Mouse (Mus musculus) myocyte (in vitro differentiated cells): ENCODE measurements around the gene Cdk18. TPM values are rescaled to one million over a fixed set of nuclear protein-coding genes. Genes with fewer than 3 reads are reported as not detected.

Experiments used
- H3K27me3 ChIP-seq: one replicate; pipeline ENCODE4 v1.6.1; 2011; ENCODE audit not compliant: control insufficient read depth, insufficient read depth, insufficient read length
- H3K36me3 ChIP-seq: one replicate; pipeline ENCODE4 v1.6.1; 2011; ENCODE audit not compliant: control insufficient read depth, insufficient read depth
- H3K4me2 ChIP-seq: one replicate; pipeline ENCODE4 v1.6.1; 2011; ENCODE audit warnings: low read depth, control low read depth
- H3K4me3 ChIP-seq: one replicate; pipeline ENCODE4 v1.5.1; 2011; ENCODE audit warnings: mild to moderate bottlenecking, control low read depth, moderate library complexity
- H3K79me2 ChIP-seq: one replicate; pipeline ENCODE4 v1.6.1; 2011; ENCODE audit not compliant: control insufficient read depth, insufficient read depth
- H3ac ChIP-seq: one replicate; pipeline ENCODE4 v1.6.1; 2011; ENCODE audit not compliant: control insufficient read depth, insufficient read length
- CEBPB ChIP-seq: IDR thresholded peaks from 2 replicates; pipeline ENCODE4 v1.6.1; 2011; ENCODE audit warnings: mild to moderate bottlenecking, moderate library complexity; ENCODE audit not compliant: poor library complexity, insufficient read depth, severe bottlenecking
- E2F4 ChIP-seq: IDR thresholded peaks from one replicate; pipeline ENCODE4 v1.6.1; 2011; ENCODE audit warnings: mild to moderate bottlenecking, control low read depth, moderate library complexity; ENCODE audit not compliant: insufficient read depth
- MAX ChIP-seq: IDR thresholded peaks from one replicate; pipeline ENCODE4 v1.6.1; 2011; ENCODE audit warnings: low read depth, mild to moderate bottlenecking, control low read depth
- MYOD1 ChIP-seq, 3 experiments: IDR thresholded peaks; one replicate each; pipeline ENCODE4 v1.6.1; 2011; ENCODE audit warnings: control low read depth in 2 of 3, low read depth in 2 of 3, mild to moderate bottlenecking in 2 of 3, moderate library complexity in 1 of 3; ENCODE audit not compliant: insufficient read length in 2 of 3, control insufficient read depth in 1 of 3
- MYOG ChIP-seq, 3 experiments: IDR thresholded peaks; one replicate each; pipeline ENCODE4 v1.6.1; 2011; ENCODE audit warnings: control low read depth in 2 of 3, low read depth in 2 of 3, mild to moderate bottlenecking in 2 of 3; ENCODE audit not compliant: insufficient read length in 2 of 3, control insufficient read depth in 1 of 3, insufficient read depth in 1 of 3
- POLR2A ChIP-seq: IDR thresholded peaks from one replicate; pipeline ENCODE4 v1.6.1; 2011; ENCODE audit warnings: low read depth, mild to moderate bottlenecking, control low read depth, moderate library complexity; ENCODE audit not compliant: insufficient read length
- POLR2AphosphoS2 ChIP-seq: IDR thresholded peaks from one replicate; pipeline ENCODE4 v1.6.1; 2011; ENCODE audit warnings: low read depth, control low read depth; ENCODE audit not compliant: insufficient read length
- REST ChIP-seq: IDR thresholded peaks from one replicate; pipeline ENCODE4 v1.6.1; 2011; ENCODE audit warnings: mild to moderate bottlenecking, control low read depth, moderate library complexity; ENCODE audit not compliant: insufficient read depth, insufficient read length
- SRF ChIP-seq: IDR thresholded peaks from one replicate; pipeline ENCODE4 v1.6.1; 2011; ENCODE audit warnings: low read depth; ENCODE audit not compliant: control insufficient read depth, insufficient read length
- TCF12 ChIP-seq: IDR thresholded peaks from one replicate; pipeline ENCODE4 v1.6.1; 2011; ENCODE audit warnings: mild to moderate bottlenecking, control low read depth; ENCODE audit not compliant: poor library complexity, insufficient read depth, severe bottlenecking
- TCF3 ChIP-seq: IDR thresholded peaks from one replicate; pipeline ENCODE4 v1.6.1; 2011; ENCODE audit warnings: low read depth, control low read depth; ENCODE audit not compliant: insufficient read length
- USF1 ChIP-seq: IDR thresholded peaks from one replicate; pipeline ENCODE4 v1.6.1; 2011; ENCODE audit warnings: low read depth, mild to moderate bottlenecking, control low read depth, moderate library complexity
- polyA plus RNA-seq: library from polyadenylated mRNA; unstranded; fragments of >200 nt; fragmentation: generic; extraction: Trizol; gene quantifications from one replicate; pipeline ENCODE4 v1.2.1, GENCODE M21; 2012; ENCODE audit warnings: missing spikeins

Gene Cdk18
- polyA plus RNA-seq, 1 experiment = 33.9 TPM

- Histone ChIP-seq H3K79me2 (no peaks in the 10 kb centered on the region), H3K4me3 (no peak overlapping the region), H3ac (no peak overlapping the region), H3K27me3 (peaks cover 6% of the 10 kb centered on the region), H3K4me2 (no peak overlapping the region), H3K36me3 (no peaks in the 10 kb centered on the region)
- TF ChIP-seq USF1 (no peak), E2F4 (no peak), TCF3 (no peak), POLR2AphosphoS2 (no peak), MYOD1 (IDR thresholded peaks at IDR 0.05; ENCODE audit: control insufficient read depth in 1 of 3, insufficient read length in 2 of 3, low read depth in 2 of 3) (no peak), CEBPB (no peak), MAX (no peak), POLR2A (no peak), TCF12 (no peak), SRF (no peak), REST (no peak), MYOG (IDR thresholded peaks at IDR 0.05; ENCODE audit: control insufficient read depth in 1 of 3, insufficient read depth in 1 of 3, insufficient read length in 2 of 3, low read depth in 2 of 3) (no peak)
These were observed 20.2 kb upstream of the Cdk18 start for GRCm38 (mm10) chr1:132159681-132160080.

- H3K36me3 ChIP-seq = no peaks in the 10 kb centered on the region
- H3K4me3 ChIP-seq = no peak overlapping the region
- peaks cover 6% of the 10 kb centered on the region for H3K27me3 ChIP-seq
- no peak overlapping the region for H3ac ChIP-seq
- H3K4me2 ChIP-seq = no peak overlapping the region
- H3K79me2 ChIP-seq = no peaks in the 10 kb centered on the region
- TF ChIP-seq REST = no peak
- no peak for TF ChIP-seq USF1
- no peak for TF ChIP-seq POLR2A
- TF ChIP-seq MAX = no peak
- no peak for TF ChIP-seq E2F4
- TF ChIP-seq SRF = no peak
These were observed 19.3 kb upstream of the Cdk18 start for GRCm38 (mm10) chr1:132158741-132159140.

- Histone ChIP-seq H3K27me3 (peaks cover 6% of the 10 kb centered on the region), H3K36me3 (no peaks in the 10 kb centered on the region), H3K79me2 (no peaks in the 10 kb centered on the region), H3K4me3 (no peak overlapping the region), H3ac (no peak overlapping the region), H3K4me2 (no peak overlapping the region)
- TF ChIP-seq MYOD1 (IDR thresholded peaks at IDR 0.05; ENCODE audit: control insufficient read depth in 1 of 3, insufficient read length in 2 of 3, low read depth in 2 of 3) = no peak
- TF ChIP-seq SRF = no peak
- TF ChIP-seq MYOG (IDR thresholded peaks at IDR 0.05; ENCODE audit: control insufficient read depth in 1 of 3, insufficient read depth in 1 of 3, insufficient read length in 2 of 3, low read depth in 2 of 3) = no peak
- no peak for TF ChIP-seq E2F4
- no peak for TF ChIP-seq MAX
- TF ChIP-seq TCF12 = no peak
- no peak for TF ChIP-seq POLR2AphosphoS2
- TF ChIP-seq CEBPB = no peak
- TF ChIP-seq USF1 = no peak
- no peak for TF ChIP-seq POLR2A
- no peak for TF ChIP-seq TCF3
- no peak for TF ChIP-seq REST
These were observed 18.3 kb upstream of the Cdk18 start for GRCm38 (mm10) chr1:132157808-132158207.

DNA sequence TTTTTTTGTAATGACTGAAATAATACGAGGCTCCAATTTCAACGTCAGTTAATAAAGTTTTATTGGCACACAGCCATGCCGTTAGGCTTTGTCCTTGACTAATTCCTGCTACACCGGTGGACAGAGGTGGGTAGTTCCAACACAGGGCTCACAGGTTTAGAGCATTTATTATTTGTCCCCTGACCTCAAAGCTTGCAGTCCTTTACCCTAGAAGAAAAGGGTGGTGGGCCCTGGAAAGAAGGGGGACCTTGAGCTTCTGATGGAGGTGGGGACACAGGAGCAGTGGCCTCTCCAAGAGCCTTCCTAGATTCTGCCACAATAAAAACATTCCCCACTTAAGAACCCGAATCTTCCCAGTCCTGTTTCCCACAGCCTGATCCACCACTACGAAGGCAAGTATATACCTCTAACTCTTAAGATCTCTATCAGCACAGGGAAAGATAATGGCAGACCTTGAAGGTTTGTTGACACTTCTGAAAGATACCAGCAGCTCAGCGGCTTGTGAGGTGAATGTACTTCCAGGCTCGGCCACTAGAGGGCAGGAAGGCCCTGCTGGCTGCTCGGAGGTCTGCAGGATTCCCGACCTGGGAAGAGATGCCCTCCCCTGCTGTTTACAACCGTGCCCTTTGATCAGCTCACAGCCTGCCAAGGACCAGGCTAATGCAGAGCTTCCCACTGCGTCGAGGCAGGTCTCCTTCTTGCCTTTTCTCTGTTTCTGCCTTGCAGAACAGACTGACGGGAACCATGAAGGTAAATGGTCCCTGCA is 17.7 kb upstream of the Cdk18 start:
- TF ChIP-seq POLR2A (no peak), MYOD1 (IDR thresholded peaks at IDR 0.05; ENCODE audit: control insufficient read depth in 1 of 3, insufficient read length in 2 of 3, low read depth in 2 of 3) (no peak), MYOG (IDR thresholded peaks at IDR 0.05; ENCODE audit: control insufficient read depth in 1 of 3, insufficient read depth in 1 of 3, insufficient read length in 2 of 3, low read depth in 2 of 3) (no peak), TCF12 (no peak), TCF3 (no peak), POLR2AphosphoS2 (no peak), SRF (no peak), REST (no peak), CEBPB (no peak), USF1 (no peak), E2F4 (no peak), MAX (no peak)
- Histone ChIP-seq H3K4me2 (no peak overlapping the region), H3ac (no peak overlapping the region), H3K4me3 (no peak overlapping the region), H3K27me3 (peaks cover 6% of the 10 kb centered on the region), H3K36me3 (no peaks in the 10 kb centered on the region), H3K79me2 (no peaks in the 10 kb centered on the region)
